Mouse (Mus musculus) kidney, embryonic 14.5 days (tissue): ENCODE measurements around the gene Spata45. TPM values are rescaled to one million over a fixed set of nuclear protein-coding genes. Genes with fewer than 3 reads are reported as not detected.
"Not testable (repeated sequence)": the region's sequence is repeated elsewhere in the genome, so short reads cannot be mapped to it uniquely, and the experiment has no call there.

Experiments
- ATAC-seq: fragments of 200-750 bp; cut with Nextera tagmentation; 2 replicates; pipeline ENCODE4 v1.8.0; 2017; ENCODE audit warnings: moderate number of reproducible peaks, mild to moderate bottlenecking, moderate TSS enrichment, moderate library complexity; ENCODE audit not compliant: low FRiP score, low TSS enrichment
- H3K27ac ChIP-seq: fragments of 300-500 bp; sonication (generic); 2 replicates; pipeline ENCODE4 v1.5.1; 2014; ENCODE audit warnings: low read depth, mild to moderate bottlenecking, low read length, moderate library complexity, mixed read lengths
- H3K27me3 ChIP-seq: fragments of 300-500 bp; sonication (generic); 2 replicates; pipeline ENCODE4 v1.6.1; 2014; ENCODE audit warnings: mild to moderate bottlenecking, low read length; ENCODE audit not compliant: control insufficient read depth, insufficient read depth
- H3K36me3 ChIP-seq: fragments of 300-500 bp; sonication (generic); 2 replicates; pipeline ENCODE4 v1.6.1; 2014; ENCODE audit warnings: low read length, mixed read lengths; ENCODE audit not compliant: control insufficient read depth, insufficient read depth
- H3K4me1 ChIP-seq: fragments of 300-500 bp; sonication (generic); 2 replicates; pipeline ENCODE4 v1.6.1; 2014; ENCODE audit warnings: low read length, mixed read lengths; ENCODE audit not compliant: control insufficient read depth, insufficient read depth
- H3K4me2 ChIP-seq: fragments of 300-500 bp; sonication (generic); replicated peaks from 2 replicates; pipeline ENCODE4 v1.6.1; 2014; ENCODE audit warnings: low read depth, mild to moderate bottlenecking, low read length
- H3K4me3 ChIP-seq: fragments of 300-500 bp; sonication (generic); 2 replicates; pipeline ENCODE4 v1.5.1; 2014; ENCODE audit warnings: mild to moderate bottlenecking, low read length
- H3K9ac ChIP-seq: fragments of 300-500 bp; sonication (generic); 2 replicates; pipeline ENCODE4 v1.6.1; 2014; ENCODE audit warnings: low read depth, mild to moderate bottlenecking, low read length, moderate library complexity
- H3K9me3 ChIP-seq: fragments of 300-500 bp; sonication (generic); 2 replicates; pipeline ENCODE4 v1.6.1; 2016; ENCODE audit warnings: low read length; ENCODE audit not compliant: control insufficient read depth
- WGBS: fragments of 180-500 bp; shearing (Covaris S2); extraction: QIAGEN DNeasy Blood & Tissue Kit; methylation state at CpG from one replicate; pipeline ENCODE4 v1.1.7; 2014; 5-methylcytosine and 5-hydroxymethylcytosine counted together
- polyA plus RNA-seq: library from polyadenylated mRNA; unstranded; fragments of >200 nt; fragmentation: Nextera tagmentation; extraction: Ambion mirVana; gene quantifications from 2 replicates; pipeline ENCODE4 v1.2.1, GENCODE M21; 2014

The Spata45 gene
- polyA plus RNA-seq, 1 experiment from 2014 or later: not detected

DNA sequence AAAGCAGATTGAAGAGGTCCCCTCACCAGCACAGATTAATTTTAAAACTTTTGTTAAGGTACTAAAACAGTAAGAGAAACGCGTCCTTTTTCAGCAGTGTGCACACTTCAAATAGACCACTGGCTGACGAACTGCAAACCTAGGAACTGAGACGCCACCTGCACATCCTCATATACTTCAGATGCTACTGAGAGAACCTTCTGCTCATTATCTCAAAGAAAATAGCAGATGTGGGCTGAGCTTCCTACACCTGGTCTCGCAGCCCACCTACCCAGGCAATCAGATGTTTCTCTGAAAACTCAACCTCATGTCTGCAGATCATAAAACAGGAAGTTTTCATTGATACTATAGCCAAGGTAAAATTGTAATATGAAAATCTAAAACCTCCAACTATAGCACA is 16.6 kb upstream of the Spata45 start:
- Histone ChIP-seq H3K9me3 (no peaks in the 10 kb centered on the region), H3K4me3 (no peak overlapping the region), H3K36me3 (peaks cover 3% of the 10 kb centered on the region; the same call in 1 of the 2 replicates), H3K27ac (no peak overlapping the region), H3K4me1 (peaks cover 2% of the 10 kb centered on the region; the same call in 1 of the 2 replicates), H3K9ac (no peak overlapping the region), H3K27me3 (no peaks in the 10 kb centered on the region), H3K4me2 (no peak overlapping the region)
- 94% methylated on average over 5 of the region's 5 CpGs for WGBS
- ATAC-seq: no peak

DNA sequence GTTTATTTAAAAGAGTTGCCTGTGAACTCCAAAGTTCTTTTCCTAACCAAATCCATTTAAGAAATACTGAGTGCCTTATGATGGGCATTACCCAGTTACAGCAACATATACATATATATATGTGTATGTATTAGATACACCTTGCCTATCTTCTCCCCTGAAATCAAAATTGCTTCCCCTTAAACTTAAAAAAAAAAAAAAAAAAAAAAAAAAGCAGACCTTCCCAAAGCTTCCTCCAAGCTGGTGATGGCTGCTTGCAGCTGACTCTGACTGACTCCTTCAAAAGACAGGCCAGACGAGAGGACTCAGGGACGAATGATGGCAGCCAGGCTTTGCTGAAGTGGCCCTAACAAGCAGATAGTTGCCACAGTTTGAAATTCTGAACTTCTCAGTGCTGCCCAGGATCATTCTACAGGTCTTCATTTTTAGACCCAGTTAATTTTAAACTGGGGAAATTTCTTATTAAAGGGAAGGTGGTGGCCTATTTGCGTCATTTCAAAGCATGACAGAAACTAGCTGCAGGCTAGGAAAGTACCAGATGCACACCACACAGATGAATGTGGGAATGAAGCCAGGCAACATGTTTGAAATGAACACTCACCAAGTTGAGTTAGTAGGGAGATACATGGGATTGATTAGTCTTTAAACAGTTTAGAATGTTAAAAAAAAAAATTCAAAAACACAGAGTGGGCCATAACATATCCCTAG is 16.1 kb upstream of the Spata45 start:
- 0 out of 2 replicates have a peak, but pooled peaks cover 3% of the 10 kb centered on the region for H3K36me3 ChIP-seq
- 86% methylated on average over 3 of the region's 3 CpGs for WGBS
- no peak for ATAC-seq
- H3K9ac ChIP-seq: no peak overlapping the region
- H3K27me3 ChIP-seq: no peaks in the 10 kb centered on the region
- no peak overlapping the region for H3K4me2 ChIP-seq
- peaks cover 7% of the 10 kb centered on the region; the same call in 1 of the 2 replicates for H3K4me1 ChIP-seq
- no peaks in the 10 kb centered on the region for H3K9me3 ChIP-seq
- no peak overlapping the region for H3K4me3 ChIP-seq
- H3K27ac ChIP-seq: no peak overlapping the region

GRCm38 (mm10) chr1:191021016-191021415 is 15.4 kb upstream of the Spata45 start:
- no peak overlapping the region for H3K4me2 ChIP-seq
- H3K4me1 ChIP-seq: peaks cover 7% of the 10 kb centered on the region; the same call in 1 of the 2 replicates
- no peak overlapping the region for H3K9ac ChIP-seq
- no peak overlapping the region for H3K27ac ChIP-seq
- H3K4me3 ChIP-seq: no peak overlapping the region
- no peaks in the 10 kb centered on the region for H3K9me3 ChIP-seq
- WGBS: 79% methylated on average over 7 of the region's 7 CpGs
- 0 out of 2 replicates have a peak, but pooled peaks cover 3% of the 10 kb centered on the region for H3K36me3 ChIP-seq
- ATAC-seq: no peak
- no peaks in the 10 kb centered on the region for H3K27me3 ChIP-seq

GRCm38 (mm10) chr1:191023140-191023539 is 13.3 kb upstream of the Spata45 start:
- no peaks in the 10 kb centered on the region for H3K9me3 ChIP-seq
- H3K4me2 ChIP-seq: no peak overlapping the region
- H3K36me3 ChIP-seq: 0 out of 2 replicates have a peak, but pooled peaks cover 3% of the 10 kb centered on the region
- H3K4me1 ChIP-seq: peaks cover 14% of the 10 kb centered on the region; the same call in 1 of the 2 replicates
- H3K27ac ChIP-seq: no peak overlapping the region
- H3K4me3 ChIP-seq: no peak overlapping the region
- 90% methylated on average over 2 of the region's 2 CpGs for WGBS
- H3K27me3 ChIP-seq: 0 out of 2 replicates have a peak, but pooled peaks cover 3% of the 10 kb centered on the region
- no peak overlapping the region for H3K9ac ChIP-seq
- ATAC-seq: no peak

DNA sequence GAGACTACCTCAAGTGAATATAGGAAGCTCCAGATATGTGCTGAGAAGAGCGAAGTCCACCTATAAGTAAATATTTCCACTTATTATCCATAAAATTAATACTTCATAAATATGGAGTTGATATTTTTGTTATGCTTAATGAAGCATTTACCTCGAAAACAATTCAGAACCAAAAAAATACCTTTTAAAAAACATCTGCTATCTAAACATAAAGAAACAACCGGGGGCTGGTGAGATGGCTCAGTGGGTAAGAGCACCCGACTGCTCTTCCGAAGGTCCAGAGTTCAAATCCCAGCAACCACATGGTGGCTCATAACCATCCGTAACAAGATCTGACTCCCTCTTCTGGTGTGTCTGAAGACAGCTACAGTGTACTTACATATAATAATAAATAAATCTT is 12.6 kb upstream of the Spata45 start:
- WGBS: 93% methylated on average over 5 of the region's 6 CpGs

GRCm38 (mm10) chr1:191025016-191026012 is 11.1 kb upstream of the Spata45 start:
- Histone ChIP-seq H3K4me3 (peak overlapping the region; percentile 80), H3K36me3 (no peaks in the 10 kb centered on the region), H3K9ac (peak overlapping the region; percentile 82), H3K4me1 (peaks cover 14% of the 10 kb centered on the region; the same call in 1 of the 2 replicates), H3K27me3 (0 out of 2 replicates have a peak, but pooled peaks cover 3% of the 10 kb centered on the region), H3K4me2 (peak overlapping the region; percentile 96), H3K9me3 (no peaks in the 10 kb centered on the region), H3K27ac (peak overlapping the region; percentile 52)
- WGBS: 3% methylated on average over 68 of the region's 69 CpGs
- no peak; the same call in none of the 2 replicates for ATAC-seq

More for the DNA sequence above, 12.6 kb upstream of the Spata45 start:
- not testable (repeated sequence) for H3K36me3 ChIP-seq, H3K27ac ChIP-seq, ATAC-seq, H3K27me3 ChIP-seq, H3K4me2 ChIP-seq, H3K9ac ChIP-seq, H3K4me3 ChIP-seq, H3K9me3 ChIP-seq
- H3K4me1 ChIP-seq: peaks cover 14% of the 10 kb centered on the region; the same call in 1 of the 2 replicates

DNA sequence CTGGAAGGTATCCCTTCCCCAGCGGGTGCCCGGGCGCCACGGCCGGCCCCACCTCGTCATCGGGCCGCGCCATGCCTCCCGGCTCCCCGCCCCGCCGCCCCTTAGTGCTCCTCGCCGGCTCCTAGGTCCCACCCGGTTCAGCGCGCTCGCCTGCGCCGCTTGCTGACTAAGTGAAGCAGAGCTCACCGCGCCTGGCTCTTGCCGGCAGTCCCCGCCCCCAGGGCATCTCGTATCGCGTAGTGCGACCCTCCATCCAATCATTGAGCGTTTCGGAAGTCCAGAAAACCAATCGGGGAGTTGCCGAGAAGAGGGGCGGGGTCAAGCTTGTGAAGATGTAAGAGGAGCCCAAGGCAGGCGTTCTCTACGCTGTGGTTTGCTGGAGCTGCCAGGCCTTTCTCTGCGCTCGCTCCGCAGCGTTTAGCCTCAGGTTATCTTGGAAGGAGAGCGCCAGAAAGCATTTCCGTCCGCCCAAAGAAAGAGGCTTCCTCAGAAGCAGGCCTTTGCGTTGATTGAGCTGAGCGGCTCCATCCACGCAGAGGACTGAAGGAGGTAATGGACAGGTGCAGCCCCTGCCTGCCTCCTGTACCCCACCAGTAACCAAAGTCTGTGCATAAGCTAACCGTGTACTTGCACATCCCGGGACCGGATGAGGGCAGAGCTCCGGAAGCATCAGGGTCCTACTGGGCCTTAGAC is 10.3 kb upstream of the Spata45 start, which contains the start of gene Flvcr1:
Gene Flvcr1, minus strand, starts transcription at position 138 of the 693 bp plus-strand sequence.
- Histone ChIP-seq H3K27ac (peak within 1 kb of the TSS; percentile 52), H3K4me2 (peak within 1 kb of the TSS; percentile 96), H3K9ac (peak within 1 kb of the TSS; percentile 82), H3K27me3 (0 out of 2 replicates have a peak, but pooled peaks cover 3% of the 10 kb centered on the region), H3K4me1 (peaks cover 14% of the 10 kb centered on the region; the same call in 1 of the 2 replicates), H3K36me3 (no peaks in the 10 kb centered on the region), H3K9me3 (no peaks in the 10 kb centered on the region), H3K4me3 (peak within 1 kb of the TSS; percentile 80)
- WGBS: under 1% methylated on average over 50 of the region's 50 CpGs
- peak; percentile 100 for ATAC-seq

- peaks cover 9% of the 10 kb centered on the region; the same call in 1 of the 2 replicates for H3K4me1 ChIP-seq
- H3K9ac ChIP-seq: no peak overlapping the region
- no peak overlapping the region for H3K4me2 ChIP-seq
- no peak for ATAC-seq
- H3K9me3 ChIP-seq: no peaks in the 10 kb centered on the region
- H3K27me3 ChIP-seq: 0 out of 2 replicates have a peak, but pooled peaks cover 3% of the 10 kb centered on the region
- H3K36me3 ChIP-seq: no peaks in the 10 kb centered on the region
- no peak overlapping the region for H3K4me3 ChIP-seq
- 62% methylated on average over 10 of the region's 10 CpGs for WGBS
- H3K27ac ChIP-seq: no peak overlapping the region
Observed at GRCm38 (mm10) chr1:191030182-191030581, 6.3 kb upstream of the Spata45 start.
